Comparison of ENCODE assay signal across 8 mouse cellular contexts in the genomic region with DNA sequence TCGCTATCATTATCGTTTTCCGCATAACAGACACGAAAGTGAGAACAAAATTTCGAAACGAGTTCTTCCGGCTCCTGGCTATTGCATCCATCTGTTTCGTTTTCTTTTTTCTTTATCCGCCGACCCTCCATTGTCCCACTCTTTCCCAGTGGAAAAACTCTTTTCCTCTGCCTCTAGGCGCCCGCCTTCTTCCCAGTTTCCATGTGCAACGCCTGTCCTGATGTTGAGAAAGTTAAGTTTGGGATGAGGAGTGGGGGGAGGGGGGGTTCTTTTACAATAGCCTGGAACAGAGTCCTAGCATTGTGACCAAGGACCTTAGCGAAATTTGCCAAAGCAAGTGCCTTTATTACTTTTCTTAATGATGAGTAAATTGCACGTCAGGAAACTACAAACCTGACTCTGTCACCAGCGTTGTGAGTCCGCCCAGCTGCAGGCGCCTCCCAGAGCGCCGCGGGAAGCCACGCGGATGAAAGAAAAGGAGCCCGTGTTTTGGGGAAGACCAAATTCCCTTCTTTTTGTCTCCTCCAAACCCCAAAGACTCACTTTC. TPM values are rescaled to one million over a fixed set of nuclear protein-coding genes. Genes with fewer than 3 reads are reported as not detected.
DNase-seq lines count a peak whose midpoint lies in the region; ATAC-seq and TF ChIP-seq lines count a peak whose summit lies in the region.

No protein-coding gene starts in this region.

- H3K9ac ChIP-seq in heart, embryonic 11.5 days (ENCODE audit: low read depth, low read length), result peak overlapping the region; percentile 95

- H3K27me3 ChIP-seq in heart, embryonic 11.5 days (ENCODE audit: control insufficient read depth, insufficient read depth, low read length), result no peaks in the 10 kb centered on the region
- peaks cover 16% of the 10 kb centered on the region for H3K27me3 ChIP-seq in E14TG2a.4 (ENCODE audit: insufficient read depth, low read length)
- H3K27me3 ChIP-seq in forebrain, embryonic 10.5 days (ENCODE audit: poor library complexity, severe bottlenecking), result peaks cover 10% of the 10 kb centered on the region; the same call in 1 of the 2 replicates
- H3K27me3 ChIP-seq in small intestine, adult 2 months (ENCODE audit: control insufficient read depth, insufficient read depth, low read length), result peaks cover 23% of the 10 kb centered on the region

- 0% methylated on average over 24 of the region's 24 CpGs for WGBS in heart, embryonic 11.5 days (ENCODE audit: insufficient replicate concordance)
- WGBS in forebrain, embryonic 10.5 days, result under 1% methylated on average over 24 of the region's 24 CpGs
- 2% methylated on average over 24 of the region's 24 CpGs for WGBS in small intestine, adult 2 months

- no peak for ATAC-seq in heart, embryonic 11.5 days (replicated peaks; ENCODE audit: insufficient number of reproducible peaks, low FRiP score, low TSS enrichment)

- peak overlapping the region; percentile 92 for H3K27ac ChIP-seq in heart, embryonic 11.5 days (ENCODE audit: low read depth, low read length)
- H3K27ac ChIP-seq in forebrain, embryonic 10.5 days, result peak overlapping the region; percentile 95
- 0 out of 2 replicates have a peak overlapping the region, but pooled peaks have one; percentile 3 for H3K27ac ChIP-seq in small intestine, adult 2 months (ENCODE audit: insufficient read depth, low read depth, low read length)

- no peak for TF ChIP-seq CTCF in E14TG2a.4 (conservative IDR thresholded peaks at IDR 0.05; ENCODE audit: low read length)
- no peak for TF ChIP-seq CTCF in small intestine, adult 2 months (IDR thresholded peaks at IDR 0.05; ENCODE audit: extremely low read depth, insufficient read length, insufficient replicate concordance, low read depth, low read length)

- peak overlapping the region; percentile 83 for H3K4me2 ChIP-seq in heart, embryonic 11.5 days

- intact Hi-C loops in left cerebral cortex, postnatal 25 days (cut with DNase I), result loop anchor here (2.0 kb wide), 2 partner anchors 349 to 1101 kb away; a partner anchor contains a TSS

- peak overlapping the region; percentile 79 for H3K4me3 ChIP-seq in heart, embryonic 11.5 days (ENCODE audit: low read depth, low read length)
- H3K4me3 ChIP-seq in E14TG2a.4 (replicated peaks; ENCODE audit: low read length), result peak overlapping the region; percentile 83
- peak overlapping the region; percentile 74 for H3K4me3 ChIP-seq in forebrain, embryonic 10.5 days
- peak overlapping the region; percentile 67 for H3K4me3 ChIP-seq in small intestine, adult 2 months (ENCODE audit: low read depth, low read length)

- no peak for DNase-seq in heart, adult 18-20 months
- no peak for DNase-seq in forebrain, embryonic 10.5 days (ENCODE audit: extremely low spot score, low spot score)
- DNase-seq in liver, result peak; percentile 7
- DNase-seq in left cerebral cortex, postnatal 25 days (ENCODE audit: low spot score in 2 of 2), result no peak
- no peak for DNase-seq in thymus, adult 18-20 months

- no peaks in the 10 kb centered on the region for H3K36me3 ChIP-seq in heart, embryonic 11.5 days (ENCODE audit: control insufficient read depth, insufficient read depth, low read length)
- H3K36me3 ChIP-seq in E14TG2a.4 (ENCODE audit: insufficient read depth, low read length), result no peaks in the 10 kb centered on the region
- H3K36me3 ChIP-seq in forebrain, embryonic 10.5 days (replicated peaks), result no peaks in the 10 kb centered on the region
- H3K36me3 ChIP-seq in small intestine, adult 2 months (ENCODE audit: control insufficient read depth, insufficient read depth, low read length), result no peaks in the 10 kb centered on the region

- no peak for TF ChIP-seq POLR2A in small intestine, adult 2 months (IDR thresholded peaks at IDR 0.05; ENCODE audit: low read depth, low read length)

- H3K4me1 ChIP-seq in heart, embryonic 11.5 days (ENCODE audit: control insufficient read depth, insufficient read depth, low read length), result peaks cover 20% of the 10 kb centered on the region
- peaks cover 69% of the 10 kb centered on the region for H3K4me1 ChIP-seq in E14TG2a.4 (replicated peaks; ENCODE audit: low read depth, low read length)
- peaks cover 53% of the 10 kb centered on the region for H3K4me1 ChIP-seq in forebrain, embryonic 10.5 days
- H3K4me1 ChIP-seq in small intestine, adult 2 months (ENCODE audit: control insufficient read depth, insufficient read depth, insufficient read length, low read length), result peaks cover 12% of the 10 kb centered on the region

- no peaks in the 10 kb centered on the region for H3K9me3 ChIP-seq in heart, embryonic 11.5 days (replicated peaks; ENCODE audit: control insufficient read depth, low read length)
- H3K9me3 ChIP-seq in E14TG2a.4 (ENCODE audit: low read length), result no peaks in the 10 kb centered on the region
- no peaks in the 10 kb centered on the region for H3K9me3 ChIP-seq in forebrain, embryonic 10.5 days

RNA-seq across cellular contexts. Expression of a gene that starts 2.5 kb away (rescaled TPM):
- polyA plus RNA-seq in heart, embryonic 11.5 days (2014; fragmentation: Nextera tagmentation; extraction: Ambion mirVana), result 174 and 183 TPM in 2 replicates
- 1 to 10 TPM; 6.1 to 7.3 TPM for total RNA-seq in heart, adult 18-20 months (2021)
- polyA plus RNA-seq in forebrain, embryonic 10.5 days (2016; fragmentation: Nextera tagmentation; extraction: Ambion mirVana), result 27.3 and 38.5 TPM in 2 replicates
- 0.49 and 1.9 TPM in 2 replicates for polyA plus RNA-seq in small intestine, adult 2 months (2012; rRNA removed)
- total RNA-seq in left cerebral cortex, postnatal 25 days (2021), result 10 to 100 TPM; 13.6 to 16.9 TPM

Comparison
In these comparisons a context has a peak if more than half of its experiments do, and no peak if none do; other contexts are left out.
1. H3K27ac ChIP-seq: peak in every context shown above with its lines; median percentile 95 in forebrain, embryonic 10.5 days; 92 in heart, embryonic 11.5 days; 3 in small intestine, adult 2 months.